Mouse (Mus musculus): ENCODE results near the gene Gm21854.
"Not testable (repeated sequence)": the region's sequence is repeated elsewhere in the genome, so short reads cannot be mapped to it uniquely, and the experiment has no call there.

Gm21854 gene

DNA sequence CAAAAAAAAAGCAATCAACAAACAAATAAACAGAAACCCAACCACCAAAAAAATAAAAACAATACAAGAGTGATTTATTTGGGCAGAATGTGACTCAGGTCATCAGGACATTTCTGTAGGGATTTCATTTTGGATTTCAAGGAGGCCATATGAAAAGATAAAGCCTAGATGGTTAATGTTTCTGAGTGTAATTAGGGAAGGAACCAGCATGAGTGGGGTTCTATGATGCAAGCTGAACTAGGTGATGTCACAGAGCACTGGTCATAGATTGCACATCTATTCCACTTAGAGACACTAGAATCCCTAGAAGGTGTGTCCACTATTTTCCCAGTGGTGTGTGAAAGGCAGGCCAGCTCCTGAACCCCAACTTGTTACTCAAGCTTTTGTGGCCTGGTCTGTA, at the start of gene Gm21854:
Gene Gm21854, plus strand, starts transcription at position 301 of the 400 bp plus-strand sequence.
- not testable (repeated sequence) for DNase-seq

Measured in cerebellum, adult 11 months (tissue).